Mouse (Mus musculus) embryonic fibroblast, embryonic 13.5 days (primary cell): Measurements from ENCODE around the gene Mgat4a. TPM values are rescaled to one million over a fixed set of nuclear protein-coding genes. Genes with fewer than 3 reads are reported as not detected.

Experiments
- H3K27ac ChIP-seq: 2 replicates; pipeline ENCODE4 v1.5.1; 2012; ENCODE audit warnings: low read length, control low read depth, inconsistent platforms; ENCODE audit not compliant: insufficient read depth
- H3K4me1 ChIP-seq: 2 replicates; pipeline ENCODE4 v1.6.1; 2011; ENCODE audit warnings: low read length; ENCODE audit not compliant: control insufficient read depth, insufficient read depth
- H3K4me3 ChIP-seq: 2 replicates; pipeline ENCODE4 v1.5.1; 2011; ENCODE audit warnings: mild to moderate bottlenecking, control low read depth, low read length; ENCODE audit not compliant: insufficient read depth
- CTCF ChIP-seq: IDR thresholded peaks from 2 replicates; pipeline ENCODE4 v1.5.1; 2011; ENCODE audit warnings: mild to moderate bottlenecking, control low read depth, low read length, moderate library complexity, borderline replicate concordance; ENCODE audit not compliant: insufficient read depth
- POLR2A ChIP-seq: IDR thresholded peaks from 2 replicates; pipeline ENCODE4 v1.6.1; 2011; ENCODE audit warnings: low read depth, mild to moderate bottlenecking, control low read depth, low read length, moderate library complexity
- polyA plus RNA-seq: library from polyadenylated mRNA; stranded (reverse); fragments of >200 nt; gene quantifications from 2 replicates; pipeline ENCODE4 v1.2.4, GENCODE M21; 2011; ENCODE audit warnings: low read depth; ENCODE audit not compliant: missing spikeins, insufficient read length

Mgat4a gene
- polyA plus RNA-seq, 1 experiment, result 2.2 TPM

GRCm38 (mm10) chr1:37479759-37480158 lies 61.1 kb downstream of the Mgat4a start:
- TF ChIP-seq CTCF (no peak), POLR2A (no peak)
- Histone ChIP-seq H3K4me3 (no peak overlapping the region), H3K4me1 (no peaks in the 10 kb centered on the region), H3K27ac (no peak overlapping the region)

- no peak for TF ChIP-seq CTCF
- no peak for TF ChIP-seq POLR2A
- Histone ChIP-seq H3K4me1 (no peaks in the 10 kb centered on the region), H3K27ac (no peak overlapping the region), H3K4me3 (no peak overlapping the region)
These were observed 61.7 kb downstream of the Mgat4a start for GRCm38 (mm10) chr1:37479074-37479473.

DNA sequence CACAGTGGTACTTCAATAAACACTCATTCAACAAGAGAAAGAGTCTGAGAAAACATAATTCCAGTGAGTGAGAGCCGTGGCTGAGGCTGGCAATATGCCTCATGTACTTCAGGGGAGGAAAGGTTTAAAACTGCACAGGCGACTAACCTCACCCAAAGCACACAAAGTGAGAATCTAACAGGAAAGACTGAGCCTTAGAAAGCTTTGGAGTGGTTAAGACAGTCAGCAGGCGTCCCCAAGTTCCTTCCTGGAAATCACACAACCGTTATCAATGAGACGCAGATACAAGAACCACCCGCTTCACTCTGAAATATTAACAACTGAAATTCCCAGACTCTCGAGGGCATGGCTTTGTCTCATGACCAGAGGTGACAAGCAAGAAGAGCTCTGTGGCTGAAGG lies 62.4 kb downstream of the Mgat4a start:
- Histone ChIP-seq H3K4me1 (no peaks in the 10 kb centered on the region), H3K4me3 (no peak overlapping the region), H3K27ac (no peak overlapping the region)
- no peak for TF ChIP-seq CTCF
- TF ChIP-seq POLR2A, result no peak

GRCm38 (mm10) chr1:37477928-37478327 lies 62.9 kb downstream of the Mgat4a start:
- no peak overlapping the region for H3K27ac ChIP-seq
- TF ChIP-seq CTCF (no peak), POLR2A (no peak)
- no peaks in the 10 kb centered on the region for H3K4me1 ChIP-seq
- no peak overlapping the region for H3K4me3 ChIP-seq

- Histone ChIP-seq H3K4me1 (no peaks in the 10 kb centered on the region), H3K4me3 (no peak overlapping the region), H3K27ac (no peak overlapping the region)
- no peak for TF ChIP-seq POLR2A
- no peak for TF ChIP-seq CTCF
These were observed 63.6 kb downstream of the Mgat4a start for GRCm38 (mm10) chr1:37477250-37477649.

- H3K4me3 ChIP-seq, result no peak overlapping the region
- TF ChIP-seq POLR2A (no peak), CTCF (no peak)
- no peaks in the 10 kb centered on the region for H3K4me1 ChIP-seq
- H3K27ac ChIP-seq, result no peak overlapping the region
These were observed 65.5 kb downstream of the Mgat4a start for GRCm38 (mm10) chr1:37475312-37475711.

- H3K4me1 ChIP-seq, result no peaks in the 10 kb centered on the region
- no peak overlapping the region; the same call in 1 of the 2 replicates for H3K27ac ChIP-seq
- no peak for TF ChIP-seq POLR2A
- no peak for TF ChIP-seq CTCF
- H3K4me3 ChIP-seq, result no peak overlapping the region
These were observed 66.1 kb downstream of the Mgat4a start for GRCm38 (mm10) chr1:37474634-37475190.

GRCm38 (mm10) chr1:37474046-37474445 lies 66.8 kb downstream of the Mgat4a start:
- TF ChIP-seq CTCF (no peak), POLR2A (no peak)
- Histone ChIP-seq H3K4me3 (no peak overlapping the region), H3K27ac (no peak overlapping the region; the same call in 1 of the 2 replicates), H3K4me1 (no peaks in the 10 kb centered on the region)

DNA sequence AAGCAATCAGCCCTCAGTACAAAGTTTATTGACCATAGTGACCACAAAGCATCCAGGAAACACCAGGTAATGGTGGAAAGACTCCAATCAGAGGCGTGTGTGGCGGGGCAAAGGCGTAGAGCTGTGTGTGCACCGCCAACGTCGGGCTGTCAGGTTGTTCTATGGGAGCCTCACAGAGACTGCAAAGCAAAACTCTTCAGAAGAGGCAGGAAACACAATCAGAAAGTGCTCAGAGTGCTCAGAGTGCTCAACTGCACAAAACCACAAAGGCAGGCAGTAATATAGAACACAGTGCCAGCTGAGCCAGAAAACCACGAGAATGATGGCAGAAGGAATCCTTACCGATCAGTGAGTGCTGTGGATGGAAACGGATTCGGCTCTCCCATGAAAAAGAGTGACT lies 67.6 kb downstream of the Mgat4a start:
- Histone ChIP-seq H3K4me1 (no peaks in the 10 kb centered on the region), H3K4me3 (no peak overlapping the region), H3K27ac (no peak overlapping the region)
- TF ChIP-seq CTCF, result no peak
- no peak for TF ChIP-seq POLR2A

GRCm38 (mm10) chr1:37471179-37472148 lies 69.4 kb downstream of the Mgat4a start:
- TF ChIP-seq POLR2A (no peak), CTCF (no peak)
- no peaks in the 10 kb centered on the region for H3K4me1 ChIP-seq

More at GRCm38 (mm10) chr1:37471179-37472148, 69.4 kb downstream of the Mgat4a start:
- H3K4me3 ChIP-seq, result no peak overlapping the region
- H3K27ac ChIP-seq, result no peak overlapping the region
